Mouse (Mus musculus): Measurements from ENCODE around the gene Rhox3a.
"Not testable (repeated sequence)": the region's sequence is repeated elsewhere in the genome, so short reads cannot be mapped to it uniquely, and the experiment has no call there.

Gene Rhox3a

GRCm38 (mm10) chrX:37249619-37250018 is at the start of gene Rhox3a:
Gene Rhox3a, plus strand, starts transcription at chrX:37249919.
- DNase-seq, result not testable (repeated sequence)

- no peak for DNase-seq
Measured at GRCm38 (mm10) chrX:37210941-37211340, 38.8 kb upstream of the Rhox3a start, which contains the start of gene Gm9. Gene Gm9, minus strand, starts transcription at chrX:37211041.

- not testable (repeated sequence) for DNase-seq
Measured at GRCm38 (mm10) chrX:37222158-37222557, 27.6 kb upstream of the Rhox3a start, which contains the start of gene Rhox1. Gene Rhox1, minus strand, starts transcription at chrX:37222258.

- not testable (repeated sequence) for DNase-seq
Measured at GRCm38 (mm10) chrX:37244676-37245075, 5.0 kb upstream of the Rhox3a start, which contains the start of gene Rhox2a. Gene Rhox2a, plus strand, starts transcription at chrX:37244976.

GRCm38 (mm10) chrX:37265038-37265437 is 15.3 kb downstream of the Rhox3a start, which contains the start of gene Rhox4a:
Gene Rhox4a, plus strand, starts transcription at chrX:37265338.
- not testable (repeated sequence) for DNase-seq
